Mouse (Mus musculus) E14TG2a.4 (cell line): ENCODE measurements around the gene Mpp3.

Experiments
- CTCF ChIP-seq: conservative IDR thresholded peaks from 2 replicates; pipeline ENCODE4 v1.5.1; 2014; ENCODE audit warnings: low read length
- NANOG ChIP-seq: IDR thresholded peaks from 2 replicates; pipeline ENCODE4 v1.6.1; 2014; ENCODE audit warnings: borderline replicate concordance, low read length, mixed read lengths
- POU5F1 ChIP-seq: IDR thresholded peaks from 2 replicates; pipeline ENCODE4 v1.6.1; 2014; ENCODE audit warnings: low read length, borderline replicate concordance

GRCm38 (mm10) chr11:102049875-102050482 lies 21.7 kb upstream of the Mpp3 start:
- TF ChIP-seq CTCF (no peak), NANOG (no peak), POU5F1 (no peak)
